Comparison of ENCODE assay signal across 7 mouse cellular contexts in genomic region chr17:47922116-47922515, GRCm38 (mm10). TPM values are rescaled to one million over a fixed set of nuclear protein-coding genes. Genes with fewer than 3 reads are reported as not detected.
DNase-seq lines count a peak whose midpoint lies in the region; ATAC-seq and TF ChIP-seq lines count a peak whose summit lies in the region.

No protein-coding gene starts in this region.

- no peaks in the 10 kb centered on the region for H3K36me3 ChIP-seq in megakaryocyte, embryonic 14.5 days (replicated peaks; ENCODE audit: low read length)
- H3K36me3 ChIP-seq in forebrain, postnatal 0 days (ENCODE audit: insufficient read depth) = no peaks in the 10 kb centered on the region; the same call in 1 of the 2 replicates
- H3K36me3 ChIP-seq in liver, embryonic 16.5 days (ENCODE audit: control insufficient read depth, insufficient read depth) = no peaks in the 10 kb centered on the region

- no peaks in the 10 kb centered on the region for H3K9me3 ChIP-seq in megakaryocyte, embryonic 14.5 days
- no peaks in the 10 kb centered on the region for H3K9me3 ChIP-seq in forebrain, postnatal 0 days (ENCODE audit: low read length)
- H3K9me3 ChIP-seq in liver, embryonic 16.5 days (replicated peaks; ENCODE audit: control insufficient read depth, low read length) = no peaks in the 10 kb centered on the region

- peak overlapping the region; percentile 62; the same call in 1 of the 2 replicates for H3K9ac ChIP-seq in forebrain, postnatal 0 days
- no peak overlapping the region; the same call in 1 of the 2 replicates for H3K9ac ChIP-seq in liver, embryonic 16.5 days (ENCODE audit: low read depth, low read length)

- H3K27ac ChIP-seq in forebrain, postnatal 0 days (ENCODE audit: low read depth, low read length) = no peak overlapping the region
- no peak overlapping the region for H3K27ac ChIP-seq in liver, embryonic 16.5 days (ENCODE audit: low read length)

- peaks cover 45% of the 10 kb centered on the region for H3K4me1 ChIP-seq in megakaryocyte, embryonic 14.5 days
- H3K4me1 ChIP-seq in forebrain, postnatal 0 days (ENCODE audit: insufficient read depth) = no peaks in the 10 kb centered on the region
- peaks cover 21% of the 10 kb centered on the region for H3K4me1 ChIP-seq in liver, embryonic 16.5 days (ENCODE audit: control insufficient read depth, low read depth, low read length)

- ATAC-seq in megakaryocyte, adult 5-6 weeks (ENCODE audit: poor library complexity, severe bottlenecking) = no peak
- ATAC-seq in forebrain, postnatal 0 days = no peak
- no peak for ATAC-seq in liver, embryonic 16.5 days (ENCODE audit: low read depth)

- DNase-seq in forebrain, postnatal 0 days = no peak
- DNase-seq in thymus, postnatal 4 days = peak; percentile 69
- no peak for DNase-seq in cerebellum, adult 9-10 months
- DNase-seq in urinary bladder, postnatal 36 days (ENCODE audit: low spot score in 2 of 2) = no peak

- peaks cover 54% of the 10 kb centered on the region for H3K27me3 ChIP-seq in megakaryocyte, embryonic 14.5 days (replicated peaks)
- H3K27me3 ChIP-seq in forebrain, postnatal 0 days (ENCODE audit: insufficient read depth, low read length) = no peaks in the 10 kb centered on the region
- H3K27me3 ChIP-seq in liver, embryonic 16.5 days (ENCODE audit: control insufficient read depth, insufficient read depth, low read depth, low read length) = peaks cover 43% of the 10 kb centered on the region

- peak overlapping the region; percentile 95 for H3K4me2 ChIP-seq in forebrain, postnatal 0 days (ENCODE audit: low read depth)
- H3K4me2 ChIP-seq in liver, embryonic 16.5 days (ENCODE audit: low read depth, low read length) = peak overlapping the region; percentile 89

- WGBS in forebrain, postnatal 0 days = 5% methylated on average over 21 of the region's 21 CpGs
- under 1% methylated on average over 21 of the region's 21 CpGs for WGBS in liver, embryonic 16.5 days (ENCODE audit: insufficient replicate concordance)

- peak overlapping the region; percentile 94 for H3K4me3 ChIP-seq in megakaryocyte, embryonic 14.5 days (replicated peaks)
- peak overlapping the region; percentile 60 for H3K4me3 ChIP-seq in forebrain, postnatal 0 days (ENCODE audit: low read depth, low read length)
- H3K4me3 ChIP-seq in liver, embryonic 16.5 days (ENCODE audit: low read depth, low read length) = peak overlapping the region; percentile 77

- no peak for TF ChIP-seq CTCF in forebrain, postnatal 0 days (IDR thresholded peaks at IDR 0.05; ENCODE audit: low read depth)

RNA-seq across cellular contexts. Expression of gene Foxp4, which starts 2.3 kb away (rescaled TPM):
- 47.0 and 97.4 TPM in 2 replicates for polyA plus RNA-seq in megakaryocyte, embryonic 14.5 days (2012; ENCODE audit: insufficient read depth, low replicate concordance)
- total RNA-seq in megakaryocyte, adult 5-6 weeks (2015) = 7.1 and 8.8 TPM in 2 replicates
- total RNA-seq in megakaryocyte, adult 5-6 weeks (2017) = 1.1 and 2.2 TPM in 2 replicates
- total RNA-seq in forebrain, postnatal 0 days (2014; rRNA removed) = 108 and 109 TPM in 2 replicates
- 45.7 and 56.4 TPM in 2 replicates for polyA plus RNA-seq in forebrain, postnatal 0 days (2015; fragmentation: Nextera tagmentation; extraction: Ambion mirVana)
- polyA plus RNA-seq in liver, embryonic 16.5 days (2015; fragmentation: Nextera tagmentation; extraction: Ambion mirVana) = 3.4 and 4.0 TPM in 2 replicates
